Mouse (Mus musculus) liver, embryonic 12.5 days (tissue): ENCODE measurements around the gene Lasp1. TPM values are rescaled to one million over a fixed set of nuclear protein-coding genes. Genes with fewer than 3 reads are reported as not detected.

Experiments used
- ATAC-seq: fragments of 200-750 bp; cut with Nextera tagmentation; 2 replicates; pipeline ENCODE4 v1.8.0; 2017; ENCODE audit warnings: moderate number of reproducible peaks, mild to moderate bottlenecking, moderate library complexity
- H3K27ac ChIP-seq: fragments of 300-500 bp; sonication (generic); 2 replicates; pipeline ENCODE4 v1.5.1; 2016; ENCODE audit warnings: mild to moderate bottlenecking
- H3K27me3 ChIP-seq: fragments of 300-500 bp; sonication (generic); replicated peaks from 2 replicates; pipeline ENCODE4 v1.6.1; 2016; ENCODE audit warnings: mild to moderate bottlenecking, moderate library complexity
- H3K36me3 ChIP-seq: fragments of 300-500 bp; sonication (generic); 2 replicates; pipeline ENCODE4 v1.6.1; 2016; ENCODE audit warnings: mild to moderate bottlenecking, moderate library complexity
- H3K4me1 ChIP-seq: fragments of 300-500 bp; sonication (generic); 2 replicates; pipeline ENCODE4 v1.6.1; 2016
- H3K4me2 ChIP-seq: fragments of 300-500 bp; sonication (generic); 2 replicates; pipeline ENCODE4 v1.6.1; 2016; ENCODE audit warnings: mild to moderate bottlenecking, moderate library complexity
- H3K4me3 ChIP-seq: fragments of 300-500 bp; sonication (generic); 2 replicates; pipeline ENCODE4 v1.5.1; 2016; ENCODE audit warnings: mild to moderate bottlenecking, moderate library complexity
- H3K9ac ChIP-seq: fragments of 300-500 bp; sonication (generic); 2 replicates; pipeline ENCODE4 v1.6.1; 2016; ENCODE audit warnings: mild to moderate bottlenecking, moderate library complexity
- H3K9me3 ChIP-seq: fragments of 300-500 bp; sonication (generic); replicated peaks from 2 replicates; pipeline ENCODE4 v1.6.1; 2016; ENCODE audit warnings: mild to moderate bottlenecking, moderate library complexity
- whole genome bisulfite sequencing: fragments of 180-500 bp; shearing (Covaris S2); methylation state at CpG from one replicate; pipeline ENCODE4 v1.1.7; 2016; ENCODE audit not compliant: insufficient replicate concordance; 5-methylcytosine and 5-hydroxymethylcytosine counted together
- polyA plus RNA-seq: library from polyadenylated mRNA; unstranded; fragments of >200 nt; fragmentation: Nextera tagmentation; extraction: Ambion mirVana; gene quantifications from 2 replicates; pipeline ENCODE4 v1.2.1, GENCODE M21; 2016

The Lasp1 gene
- polyA plus RNA-seq: 36.9 and 37.6 TPM in 2 replicates

DNA sequence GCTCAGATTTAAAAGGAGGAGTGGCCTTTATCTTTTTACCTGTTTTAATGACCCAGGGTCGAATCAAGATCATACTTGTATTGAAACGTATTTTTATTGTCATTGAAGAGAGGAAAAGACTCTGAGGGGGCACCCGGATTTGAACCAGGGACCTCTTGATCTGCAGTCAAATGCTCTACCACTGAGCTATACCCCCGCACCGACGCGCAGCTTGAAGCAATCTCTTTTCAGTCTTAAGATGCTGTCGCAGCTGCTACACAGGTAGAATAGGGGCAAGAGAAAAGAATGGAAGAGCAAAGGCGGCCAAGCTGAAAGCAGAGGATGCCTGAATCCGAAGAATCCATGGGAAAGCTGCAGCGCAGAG lies at the start of gene Lasp1:
TSS of gene Lasp1 (plus strand) at position 219 of the 364 bp plus-strand sequence.
- peak within 1 kb of the TSS; percentile 98 for H3K4me2 ChIP-seq
- under 1% methylated on average over 11 of the region's 11 CpGs for WGBS
- no peaks in the 10 kb centered on the region for H3K9me3 ChIP-seq
- peak; percentile 36 for ATAC-seq
- H3K36me3 ChIP-seq: no peaks in the 10 kb centered on the region
- H3K27ac ChIP-seq: peak within 1 kb of the TSS; percentile 85
- peaks cover 65% of the 10 kb centered on the region for H3K4me1 ChIP-seq
- H3K4me3 ChIP-seq: peak within 1 kb of the TSS; percentile 69
- no peaks in the 10 kb centered on the region for H3K27me3 ChIP-seq
- H3K9ac ChIP-seq: peak within 1 kb of the TSS; percentile 77

DNA sequence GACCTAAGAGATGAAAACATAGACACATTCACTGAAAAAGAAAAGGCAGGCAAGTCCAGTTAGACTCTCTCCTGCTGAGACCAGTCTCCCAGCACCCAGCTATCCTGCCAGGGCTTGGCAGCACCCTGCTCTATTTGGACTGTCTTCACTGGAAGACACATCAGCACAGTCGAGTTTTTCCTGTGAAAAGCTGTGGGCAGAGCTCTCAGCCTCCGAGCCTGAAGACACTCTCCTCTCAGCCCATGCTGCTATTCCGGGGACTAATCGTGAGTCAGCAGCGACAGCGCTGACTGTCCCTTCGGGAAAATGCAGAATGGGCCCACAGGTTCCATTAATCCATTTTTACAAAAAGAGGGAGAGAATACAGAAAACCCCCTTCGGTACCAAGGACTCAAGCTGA lies 45.5 kb upstream of the Lasp1 start:
- Histone ChIP-seq H3K4me3 (no peak overlapping the region), H3K4me2 (no peak overlapping the region), H3K27me3 (no peaks in the 10 kb centered on the region), H3K9ac (no peak overlapping the region), H3K27ac (no peak overlapping the region), H3K36me3 (peaks cover 92% of the 10 kb centered on the region), H3K9me3 (peaks cover 5% of the 10 kb centered on the region; the same call in 1 of the 2 replicates), H3K4me1 (peaks cover 17% of the 10 kb centered on the region)
- no peak for ATAC-seq
- WGBS: 87% methylated on average over 8 of the region's 8 CpGs

- Histone ChIP-seq H3K27me3 (no peaks in the 10 kb centered on the region), H3K9me3 (no peaks in the 10 kb centered on the region), H3K27ac (no peak overlapping the region), H3K9ac (no peak overlapping the region), H3K4me1 (peaks cover 6% of the 10 kb centered on the region), H3K4me3 (no peak overlapping the region), H3K4me2 (no peak overlapping the region), H3K36me3 (peaks cover 96% of the 10 kb centered on the region)
- no peak for ATAC-seq
- WGBS: 78% methylated on average over 1 of the region's 1 CpGs
Measured at GRCm38 (mm10) chr11:97758125-97758524, 40.7 kb upstream of the Lasp1 start.

GRCm38 (mm10) chr11:97758942-97759341 lies 39.9 kb upstream of the Lasp1 start:
- H3K36me3 ChIP-seq: peaks cover 95% of the 10 kb centered on the region
- WGBS: 66% methylated on average over 6 of the region's 6 CpGs
- H3K9ac ChIP-seq: no peak overlapping the region
- ATAC-seq: no peak
- peaks cover 6% of the 10 kb centered on the region for H3K4me1 ChIP-seq
- no peaks in the 10 kb centered on the region for H3K9me3 ChIP-seq
- no peak overlapping the region for H3K27ac ChIP-seq
- H3K4me3 ChIP-seq: no peak overlapping the region
- no peak overlapping the region for H3K4me2 ChIP-seq
- no peaks in the 10 kb centered on the region for H3K27me3 ChIP-seq

DNA sequence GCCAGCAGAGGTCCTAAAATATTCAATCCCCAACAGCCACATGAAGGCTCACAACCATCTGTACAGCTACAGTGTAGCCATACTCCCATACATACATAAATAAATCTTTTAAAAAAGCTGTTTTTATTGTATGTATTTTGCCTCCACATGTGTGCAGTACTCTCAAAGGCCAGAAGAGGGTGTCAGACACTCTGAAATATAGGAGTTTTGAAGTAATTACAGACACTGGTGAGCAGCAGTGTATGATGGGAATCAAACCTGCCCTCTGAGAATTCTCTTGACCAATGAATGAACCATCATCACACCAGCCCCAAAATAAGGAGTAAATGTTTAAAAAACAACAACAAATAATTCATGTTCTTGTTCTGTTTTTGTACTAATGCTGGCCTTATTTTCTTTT lies 37.2 kb upstream of the Lasp1 start:
- Histone ChIP-seq H3K9me3 (no peaks in the 10 kb centered on the region), H3K27me3 (no peaks in the 10 kb centered on the region), H3K4me1 (peaks cover 19% of the 10 kb centered on the region), H3K4me3 (no peak overlapping the region), H3K9ac (no peak overlapping the region), H3K4me2 (no peak overlapping the region), H3K27ac (no peak overlapping the region), H3K36me3 (peaks cover 76% of the 10 kb centered on the region)
- ATAC-seq: no peak

DNA sequence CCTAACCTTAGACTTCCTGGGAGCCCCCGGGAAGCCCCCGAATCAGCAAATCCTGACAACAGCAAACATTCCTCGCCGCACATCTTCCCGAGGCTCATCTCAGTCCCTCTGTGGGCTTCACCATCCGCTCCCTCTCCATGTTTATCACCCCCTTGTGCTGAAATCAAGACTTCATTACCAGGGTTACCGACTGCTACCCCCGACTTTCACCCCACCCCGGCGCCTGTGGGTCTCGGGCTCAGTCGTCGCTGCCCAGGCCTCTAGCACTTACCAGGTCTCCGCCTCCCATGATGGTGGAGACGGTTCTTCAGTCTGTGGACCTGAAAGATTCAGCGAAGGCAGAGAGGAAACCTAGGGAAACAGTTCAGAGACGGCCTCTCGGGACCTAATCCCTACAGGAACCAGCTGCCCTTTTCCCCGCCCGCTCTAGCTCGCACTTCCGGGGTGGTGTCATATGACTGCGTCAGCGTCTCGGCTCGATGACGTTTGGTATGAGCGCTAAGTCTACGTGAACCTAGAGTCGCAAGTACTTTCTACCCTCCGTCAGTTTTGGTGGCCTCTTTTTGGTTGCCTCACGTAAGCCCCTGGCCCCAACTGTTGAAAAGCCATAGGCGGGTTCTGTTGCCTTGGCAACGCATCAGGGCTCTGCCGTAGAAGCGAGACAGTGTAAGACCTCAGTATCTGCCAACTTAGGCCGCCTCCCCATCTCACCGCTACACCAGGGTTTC lies 32.5 kb upstream of the Lasp1 start, which contains the start of gene Cwc25:
TSS of gene Cwc25 (minus strand) at position 403 of the 728 bp plus-strand sequence.
- Histone ChIP-seq H3K9ac (peak within 1 kb of the TSS; percentile 91), H3K4me3 (peak within 1 kb of the TSS; percentile 95), H3K4me1 (peaks cover 24% of the 10 kb centered on the region), H3K9me3 (no peaks in the 10 kb centered on the region), H3K4me2 (peak within 1 kb of the TSS; percentile 84), H3K27ac (peak within 1 kb of the TSS; percentile 94), H3K36me3 (peaks cover 30% of the 10 kb centered on the region), H3K27me3 (0 out of 2 replicates have a peak, but pooled peaks cover 4% of the 10 kb centered on the region)
- ATAC-seq: peak; percentile 93
- WGBS: under 1% methylated on average over 38 of the region's 38 CpGs

- no peak for ATAC-seq
- no peaks in the 10 kb centered on the region for H3K36me3 ChIP-seq
- H3K27ac ChIP-seq: no peak overlapping the region
- no peak overlapping the region for H3K9ac ChIP-seq
- no peak overlapping the region for H3K4me3 ChIP-seq
- 0 out of 2 replicates have a peak, but pooled peaks cover 4% of the 10 kb centered on the region for H3K27me3 ChIP-seq
- 27% methylated on average over 2 of the region's 2 CpGs for WGBS
- H3K9me3 ChIP-seq: no peaks in the 10 kb centered on the region
- H3K4me2 ChIP-seq: no peak overlapping the region
- peaks cover 19% of the 10 kb centered on the region for H3K4me1 ChIP-seq
Measured at GRCm38 (mm10) chr11:97769704-97770103, 29.1 kb upstream of the Lasp1 start.

DNA sequence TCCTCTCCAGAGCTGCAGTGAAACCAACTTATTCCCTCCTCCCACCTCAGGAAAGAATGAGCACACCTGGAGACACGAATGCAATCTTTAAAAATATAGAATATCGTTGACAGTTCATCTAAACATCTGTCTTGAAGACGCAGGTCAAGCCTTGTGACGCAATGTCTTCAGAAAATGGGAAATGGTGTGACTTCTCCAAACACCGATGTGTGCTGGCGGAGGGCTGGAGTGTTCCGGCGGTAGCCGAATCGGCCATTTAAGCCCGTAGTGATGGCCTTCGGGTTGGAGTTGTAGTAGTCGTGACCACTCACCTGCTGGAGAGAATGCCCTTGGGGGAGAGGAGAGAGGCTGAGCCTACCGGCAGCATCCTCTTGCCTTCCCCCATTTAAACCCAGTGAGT lies 27.4 kb upstream of the Lasp1 start:
- WGBS: 67% methylated on average over 14 of the region's 14 CpGs
- H3K27me3 ChIP-seq: 0 out of 2 replicates have a peak, but pooled peaks cover 4% of the 10 kb centered on the region
- peaks cover 14% of the 10 kb centered on the region for H3K36me3 ChIP-seq
- ATAC-seq: no peak
- H3K4me1 ChIP-seq: peaks cover 16% of the 10 kb centered on the region
- H3K9me3 ChIP-seq: no peaks in the 10 kb centered on the region
- H3K9ac ChIP-seq: no peak overlapping the region
- H3K4me2 ChIP-seq: no peak overlapping the region
- no peak overlapping the region for H3K4me3 ChIP-seq
- H3K27ac ChIP-seq: no peak overlapping the region

- H3K36me3 ChIP-seq: peaks cover 51% of the 10 kb centered on the region
- H3K9ac ChIP-seq: no peak overlapping the region
- no peak for ATAC-seq
- H3K9me3 ChIP-seq: no peaks in the 10 kb centered on the region
- WGBS: 68% methylated on average over 13 of the region's 13 CpGs
- no peak overlapping the region for H3K4me2 ChIP-seq
- H3K4me3 ChIP-seq: no peak overlapping the region
- no peaks in the 10 kb centered on the region for H3K27me3 ChIP-seq
- no peak overlapping the region for H3K27ac ChIP-seq
- H3K4me1 ChIP-seq: peaks cover 26% of the 10 kb centered on the region
Measured at GRCm38 (mm10) chr11:97775186-97775585, 23.6 kb upstream of the Lasp1 start.

GRCm38 (mm10) chr11:97775808-97776496 lies 22.8 kb upstream of the Lasp1 start, which contains the start of gene 1700001P01Rik:
Gene 1700001P01Rik (minus strand): TSS chr11:97775918.
- Histone ChIP-seq H3K4me1 (peaks cover 34% of the 10 kb centered on the region), H3K4me2 (no peak within 1 kb of the TSS), H3K9ac (no peak within 1 kb of the TSS), H3K9me3 (no peaks in the 10 kb centered on the region), H3K4me3 (no peak within 1 kb of the TSS), H3K27me3 (no peaks in the 10 kb centered on the region), H3K36me3 (peaks cover 58% of the 10 kb centered on the region), H3K27ac (peak within 1 kb of the TSS; percentile 55)
- no peak for ATAC-seq
- WGBS: 41% methylated on average over 17 of the region's 17 CpGs

- peaks cover 65% of the 10 kb centered on the region for H3K36me3 ChIP-seq
- H3K9me3 ChIP-seq: no peaks in the 10 kb centered on the region
- no peak overlapping the region for H3K4me2 ChIP-seq
- H3K4me3 ChIP-seq: no peak overlapping the region
- H3K27ac ChIP-seq: peak overlapping the region; percentile 55
- no peak overlapping the region for H3K9ac ChIP-seq
- H3K4me1 ChIP-seq: peaks cover 37% of the 10 kb centered on the region
- no peaks in the 10 kb centered on the region for H3K27me3 ChIP-seq
- ATAC-seq: peak; percentile 40
- WGBS: 55% methylated on average over 5 of the region's 5 CpGs
Measured at GRCm38 (mm10) chr11:97776497-97777128, 22.2 kb upstream of the Lasp1 start.

DNA sequence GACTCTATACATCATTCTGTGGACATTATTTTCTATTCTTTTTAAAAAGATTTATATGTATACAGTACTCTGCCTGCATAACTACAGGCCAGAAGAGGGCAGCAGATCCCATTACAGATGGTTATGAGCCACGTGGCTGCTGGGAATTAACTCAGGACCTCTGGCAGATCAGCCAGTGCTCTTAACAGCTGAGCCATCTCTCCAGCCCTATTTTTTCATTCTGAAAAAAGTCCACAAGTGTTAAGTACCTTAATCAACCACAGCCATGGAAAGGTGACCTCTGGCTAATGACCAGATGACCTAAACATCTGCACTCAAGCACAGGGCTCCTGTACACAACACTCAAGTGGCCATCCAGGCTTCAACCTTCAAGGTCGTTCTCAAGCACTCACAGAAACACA lies 21.7 kb upstream of the Lasp1 start:
- H3K9me3 ChIP-seq: no peaks in the 10 kb centered on the region
- 43% methylated on average over 2 of the region's 2 CpGs for WGBS
- H3K4me3 ChIP-seq: no peak overlapping the region
- peaks cover 65% of the 10 kb centered on the region for H3K36me3 ChIP-seq
- H3K27me3 ChIP-seq: no peaks in the 10 kb centered on the region
- peaks cover 37% of the 10 kb centered on the region for H3K4me1 ChIP-seq
- no peak overlapping the region for H3K9ac ChIP-seq
- peak overlapping the region; percentile 29; the same call in 1 of the 2 replicates for H3K27ac ChIP-seq
- ATAC-seq: no peak; the same call in 1 of the 2 replicates
- no peak overlapping the region for H3K4me2 ChIP-seq
